Mouse (Mus musculus) naive thymus-derived CD4-positive, alpha-beta T cell, adult 5 months (primary cell): Measurements from ENCODE around the gene Fam185a. TPM values are rescaled to one million over a fixed set of nuclear protein-coding genes. Genes with fewer than 3 reads are reported as not detected.

Source experiments
- polyA plus RNA-seq: library from polyadenylated mRNA; unstranded; fragments of 100-300 nt; shearing (Covaris generic); gene quantifications from one replicate; pipeline ENCODE4 v1.2.1, GENCODE M21; 2017

Fam185a gene
- 3.1 TPM for polyA plus RNA-seq

DNA sequence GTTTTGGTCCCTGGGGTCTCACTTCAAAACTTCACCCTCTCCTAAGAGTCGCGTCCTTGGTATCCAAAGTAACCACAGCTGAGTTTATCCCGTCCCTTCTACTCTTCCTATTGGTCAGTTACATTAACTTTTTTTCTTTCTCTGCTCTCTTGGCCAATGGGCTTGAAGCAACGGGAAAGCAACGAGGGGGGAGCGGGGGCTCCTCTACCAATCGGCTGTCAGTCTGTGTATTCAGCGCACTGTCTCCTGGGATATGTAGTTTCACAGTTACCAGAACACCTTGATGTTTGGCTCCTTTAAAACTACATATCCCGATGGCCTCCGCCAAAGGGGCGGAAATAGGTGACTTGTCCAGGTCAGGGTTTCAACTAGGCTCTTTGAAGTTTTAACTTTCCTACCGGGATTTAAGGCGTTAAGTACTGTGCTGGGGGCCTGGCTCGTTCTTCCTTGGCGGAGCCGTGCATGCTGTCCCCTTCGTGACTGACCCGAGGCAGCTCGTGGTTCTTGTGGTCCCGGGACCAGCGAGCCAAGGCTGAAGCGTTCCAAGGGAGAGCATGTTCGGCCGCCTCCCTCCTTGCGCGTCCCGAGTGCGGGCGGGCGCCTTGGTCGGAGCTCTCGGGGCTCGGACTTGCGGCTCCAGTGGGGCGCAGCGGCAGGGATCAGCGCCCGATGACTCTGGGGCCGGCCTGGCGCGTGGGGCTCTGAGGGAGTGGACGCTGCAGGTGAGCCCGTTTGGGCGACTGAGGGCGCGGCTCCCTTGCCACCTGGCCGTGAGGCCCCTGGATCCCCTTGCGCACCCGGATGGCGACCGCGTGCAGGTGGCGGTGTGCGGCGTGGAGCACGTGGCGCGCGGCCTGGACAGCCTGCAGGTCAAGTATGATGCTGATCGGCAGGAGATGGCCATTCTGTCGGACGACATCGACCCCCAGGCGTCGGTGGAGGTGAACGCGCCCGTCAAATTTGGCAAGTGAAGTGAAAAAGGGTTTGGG is at the start of gene Fam185a, which contains the start of gene Ccdc146:
Gene Fam185a, plus strand, starts transcription at position 345 of the 989 bp plus-strand sequence.
Gene Ccdc146, minus strand, starts transcription at position 64 of the 989 bp plus-strand sequence.

Other genes with a start within 250 kb of the Fam185a start
- 10.1 TPM for gene Gsap, start 238.7 kb upstream of the Fam185a start, polyA plus RNA-seq
- gene Fgl2, start 52.3 kb upstream of the Fam185a start, polyA plus RNA-seq: not detected
- 0.19 TPM for gene Ccdc146, start 281 bp upstream of the Fam185a start, polyA plus RNA-seq
- gene Lrrc17, start 118.6 kb downstream of the Fam185a start, polyA plus RNA-seq: not detected
- gene Fbxl13, start 220.7 kb downstream of the Fam185a start, polyA plus RNA-seq: not detected
- 23.9 TPM for gene Armc10, start 220.9 kb downstream of the Fam185a start, polyA plus RNA-seq